Mouse (Mus musculus): ENCODE results near the gene Arhgef25. TPM values are rescaled to one million over a fixed set of nuclear protein-coding genes. Genes with fewer than 3 reads are reported as not detected.
A peak's percentile ranks its signal among the peaks of the same experiment; 100 is the strongest.

Arhgef25 gene
- polyA plus RNA-seq, 1 experiment, result 31.8 TPM

GRCm38 (mm10) chr10:127166771-127167613, 22.9 kb downstream of the Arhgef25 start:
- no peak overlapping the region for H3ac ChIP-seq (ENCODE audit: control insufficient read depth, insufficient read length, low read depth)
- no peak overlapping the region for H3K4me3 ChIP-seq (ENCODE audit: insufficient read depth, poor library complexity, severe bottlenecking)
- no peaks in the 10 kb centered on the region for H3K79me2 ChIP-seq (ENCODE audit: control insufficient read depth, insufficient read depth)
- TF ChIP-seq FOSL1 (IDR thresholded peaks at IDR 0.05; ENCODE audit: insufficient read depth, low read length, poor library complexity, severe bottlenecking), result no peak
- no peaks in the 10 kb centered on the region for H3K36me3 ChIP-seq (ENCODE audit: control insufficient read depth, insufficient read depth)
- H3K27me3 ChIP-seq (ENCODE audit: control insufficient read depth, insufficient read depth, insufficient read length), result no peaks in the 10 kb centered on the region
- H3K79me3 ChIP-seq (ENCODE audit: low read depth), result no peaks in the 10 kb centered on the region

GRCm38 (mm10) chr10:127166404-127166715, 23.5 kb downstream of the Arhgef25 start:
- TF ChIP-seq FOSL1 (IDR thresholded peaks at IDR 0.05; ENCODE audit: insufficient read depth, low read length, poor library complexity, severe bottlenecking), result no peak
- no peak for TF ChIP-seq MYOG (IDR thresholded peaks at IDR 0.05; ENCODE audit: control insufficient read depth, extremely low read depth, insufficient read length)
- TF ChIP-seq MAX (IDR thresholded peaks at IDR 0.05), result no peak
- no peak for TF ChIP-seq MYOD1 (IDR thresholded peaks at IDR 0.05; ENCODE audit: control insufficient read depth, insufficient read length, low read depth)
- TF ChIP-seq USF1 (IDR thresholded peaks at IDR 0.05; ENCODE audit: low read depth), result no peak
- TF ChIP-seq CTCF (IDR thresholded peaks at IDR 0.05; ENCODE audit: control insufficient read depth, insufficient read depth, insufficient read length), result no peak
- no peak for TF ChIP-seq CEBPB (IDR thresholded peaks at IDR 0.05; ENCODE audit: low read depth)
- no peaks in the 10 kb centered on the region for H3K36me3 ChIP-seq (ENCODE audit: control insufficient read depth, insufficient read depth)
- no peaks in the 10 kb centered on the region for H3K79me2 ChIP-seq (ENCODE audit: control insufficient read depth, insufficient read depth)
- peak overlapping the region; percentile 29 for H3K4me3 ChIP-seq (ENCODE audit: insufficient read depth, poor library complexity, severe bottlenecking)
- H3ac ChIP-seq (ENCODE audit: control insufficient read depth, insufficient read length, low read depth), result no peak overlapping the region
- no peaks in the 10 kb centered on the region for H3K27me3 ChIP-seq (ENCODE audit: control insufficient read depth, insufficient read depth, insufficient read length)
- no peaks in the 10 kb centered on the region for H3K79me3 ChIP-seq (ENCODE audit: low read depth)

- no peaks in the 10 kb centered on the region for H3K36me3 ChIP-seq (ENCODE audit: control insufficient read depth, insufficient read depth)
- no peaks in the 10 kb centered on the region for H3K79me3 ChIP-seq (ENCODE audit: low read depth)
- H3K79me2 ChIP-seq (ENCODE audit: control insufficient read depth, insufficient read depth), result no peaks in the 10 kb centered on the region
- H3K4me3 ChIP-seq (ENCODE audit: insufficient read depth, poor library complexity, severe bottlenecking), result peak overlapping the region; percentile 29
- TF ChIP-seq CTCF (IDR thresholded peaks at IDR 0.05; ENCODE audit: control insufficient read depth, insufficient read depth, insufficient read length) (no peak), CEBPB (IDR thresholded peaks at IDR 0.05; ENCODE audit: low read depth) (no peak), FOSL1 (IDR thresholded peaks at IDR 0.05; ENCODE audit: insufficient read depth, low read length, poor library complexity, severe bottlenecking) (no peak), USF1 (IDR thresholded peaks at IDR 0.05; ENCODE audit: low read depth) (no peak), MYOG (IDR thresholded peaks at IDR 0.05; ENCODE audit: control insufficient read depth, extremely low read depth, insufficient read length) (no peak), MYOD1 (IDR thresholded peaks at IDR 0.05; ENCODE audit: control insufficient read depth, insufficient read length, low read depth) (no peak), MAX (IDR thresholded peaks at IDR 0.05) (no peak)
- H3ac ChIP-seq (ENCODE audit: control insufficient read depth, insufficient read length, low read depth), result peak overlapping the region; percentile 57
- no peaks in the 10 kb centered on the region for H3K27me3 ChIP-seq (ENCODE audit: control insufficient read depth, insufficient read depth, insufficient read length)
These were observed 24.1 kb downstream of the Arhgef25 start for GRCm38 (mm10) chr10:127165654-127166403.

- Histone ChIP-seq H3K79me3 (ENCODE audit: low read depth) (no peaks in the 10 kb centered on the region), H3K4me3 (ENCODE audit: insufficient read depth, poor library complexity, severe bottlenecking) (peak overlapping the region; percentile 29), H3K27me3 (ENCODE audit: control insufficient read depth, insufficient read depth, insufficient read length) (no peaks in the 10 kb centered on the region), H3K79me2 (ENCODE audit: control insufficient read depth, insufficient read depth) (no peaks in the 10 kb centered on the region), H3K36me3 (ENCODE audit: control insufficient read depth, insufficient read depth) (no peaks in the 10 kb centered on the region), H3ac (ENCODE audit: control insufficient read depth, insufficient read length, low read depth) (peak overlapping the region; percentile 57)
- no peak for TF ChIP-seq CEBPB (IDR thresholded peaks at IDR 0.05; ENCODE audit: low read depth)
- no peak for TF ChIP-seq MYOD1 (IDR thresholded peaks at IDR 0.05; ENCODE audit: control insufficient read depth, insufficient read length, low read depth)
- no peak for TF ChIP-seq CTCF (IDR thresholded peaks at IDR 0.05; ENCODE audit: control insufficient read depth, insufficient read depth, insufficient read length)
These were observed 24.6 kb downstream of the Arhgef25 start for GRCm38 (mm10) chr10:127165354-127165653.

GRCm38 (mm10) chr10:127164631-127165353, 25.1 kb downstream of the Arhgef25 start, which contains the start of gene B4galnt1:
Gene B4galnt1, plus strand, starts transcription at chr10:127165225.
- Histone ChIP-seq H3K79me3 (ENCODE audit: low read depth) (no peaks in the 10 kb centered on the region), H3ac (ENCODE audit: control insufficient read depth, insufficient read length, low read depth) (peak within 1 kb of the TSS; percentile 57), H3K4me3 (ENCODE audit: insufficient read depth, poor library complexity, severe bottlenecking) (peak within 1 kb of the TSS; percentile 29), H3K79me2 (ENCODE audit: control insufficient read depth, insufficient read depth) (no peaks in the 10 kb centered on the region), H3K36me3 (ENCODE audit: control insufficient read depth, insufficient read depth) (no peaks in the 10 kb centered on the region), H3K27me3 (ENCODE audit: control insufficient read depth, insufficient read depth, insufficient read length) (no peaks in the 10 kb centered on the region)
- TF ChIP-seq FOSL1 (IDR thresholded peaks at IDR 0.05; ENCODE audit: insufficient read depth, low read length, poor library complexity, severe bottlenecking), result no peak
- TF ChIP-seq CTCF (IDR thresholded peaks at IDR 0.05; ENCODE audit: control insufficient read depth, insufficient read depth, insufficient read length), result peak; percentile 98
